Mouse (Mus musculus) stomach, postnatal 0 days (tissue): Measurements from ENCODE around the gene Acmsd.

Source experiments
- CTCF ChIP-seq: IDR thresholded peaks from 2 replicates; pipeline ENCODE4 v1.5.1; 2016; ENCODE audit warnings: antibody characterized with exemption, low read depth, mild to moderate bottlenecking, moderate library complexity
- EP300 ChIP-seq: optimal IDR thresholded peaks from 2 replicates; pipeline ENCODE3; 2016; ENCODE audit warnings: antibody characterized with exemption

GRCm38 (mm10) chr1:127765468-127765867 is 36.3 kb downstream of the Acmsd start:
- TF ChIP-seq CTCF (peak; percentile 74), EP300 (no peak)
